Mouse (Mus musculus) liver, embryonic 14.5 days (tissue): ENCODE data around the gene Abhd2. TPM values are rescaled to one million over a fixed set of nuclear protein-coding genes. Genes with fewer than 3 reads are reported as not detected.

Experiments
- ATAC-seq: fragments of 200-750 bp; cut with Nextera tagmentation; 2 replicates; pipeline ENCODE4 v1.8.0; 2017; ENCODE audit warnings: moderate number of reproducible peaks, mild to moderate bottlenecking, moderate library complexity; ENCODE audit not compliant: insufficient read depth
- DNase-seq, 3 experiments: peaks; one replicate each; pipeline ENCODE4 v3.0.0-alpha.2; 2012 to 2013; ENCODE audit warnings: low read depth in 3 of 3, low spot score in 3 of 3
- H3K27ac ChIP-seq: fragments of 300-500 bp; sonication (generic); 2 replicates; pipeline ENCODE4 v1.5.1; 2014; ENCODE audit warnings: moderate library complexity, mild to moderate bottlenecking, control low read depth, inconsistent platforms
- H3K27me3 ChIP-seq: fragments of 300-500 bp; sonication (generic); 2 replicates; pipeline ENCODE4 v1.6.1; 2014; ENCODE audit warnings: mild to moderate bottlenecking, low read length, moderate library complexity; ENCODE audit not compliant: control insufficient read depth, insufficient read depth
- H3K36me3 ChIP-seq: fragments of 300-500 bp; sonication (generic); replicated peaks from 2 replicates; pipeline ENCODE4 v1.6.1; 2014; ENCODE audit warnings: low read depth; ENCODE audit not compliant: control insufficient read depth, insufficient read depth
- H3K4me1 ChIP-seq, 2 experiments: fragments of 200-500 bp in 1 of 2; fragments of 300-500 bp in 1 of 2; sonication (generic) in 1 of 2; replicated peaks; 2 replicates each; pipeline ENCODE4 v1.6.1; 2012 to 2014; ENCODE audit warnings: antibody characterized with exemption in 1 of 2, inconsistent platforms in 1 of 2, low read length in 1 of 2; ENCODE audit not compliant: control insufficient read depth in 2 of 2, insufficient read depth in 2 of 2
- H3K4me2 ChIP-seq: fragments of 300-500 bp; sonication (generic); 2 replicates; pipeline ENCODE4 v1.6.1; 2014; ENCODE audit warnings: low read depth, mild to moderate bottlenecking, control low read depth, moderate library complexity
- H3K4me3 ChIP-seq, 2 experiments: fragments of 200-500 bp in 1 of 2; fragments of 300-500 bp in 1 of 2; sonication (generic) in 1 of 2; 2 replicates each; pipeline ENCODE4 v1.5.1; 2012 to 2014; ENCODE audit warnings: low read depth in 2 of 2, low read length in 2 of 2, mild to moderate bottlenecking in 2 of 2, control low read depth in 1 of 2, inconsistent platforms in 1 of 2, moderate library complexity in 1 of 2; ENCODE audit not compliant: insufficient read depth in 1 of 2
- H3K9ac ChIP-seq: fragments of 300-500 bp; sonication (generic); replicated peaks from 2 replicates; pipeline ENCODE4 v1.6.1; 2014; ENCODE audit warnings: mild to moderate bottlenecking, control low read depth, moderate library complexity
- H3K9me3 ChIP-seq: fragments of 300-500 bp; sonication (generic); 2 replicates; pipeline ENCODE4 v1.6.1; 2016; ENCODE audit warnings: low read length, mixed read lengths; ENCODE audit not compliant: control insufficient read depth
- CTCF ChIP-seq: IDR thresholded peaks from 2 replicates; pipeline ENCODE4 v1.5.1; 2016; ENCODE audit warnings: antibody characterized with exemption, low read depth, control low read depth
- EP300 ChIP-seq: IDR thresholded peaks from 2 replicates; pipeline ENCODE4 v1.6.1; 2016; ENCODE audit warnings: antibody characterized with exemption, low read depth
- WGBS: fragments of 180-500 bp; shearing (Covaris S2); extraction: QIAGEN DNeasy Blood & Tissue Kit; methylation state at CpG from one replicate; pipeline ENCODE4 v1.1.7; 2014; ENCODE audit not compliant: insufficient replicate concordance; 5-methylcytosine and 5-hydroxymethylcytosine counted together
- polyA plus RNA-seq, 2 experiments: library from polyadenylated mRNA; depleted of rRNA in 1 of 2; stranded (reverse) in 1 of 2; unstranded in 1 of 2; fragments of >200 nt; fragmentation: Nextera tagmentation in 1 of 2; extraction: Ambion mirVana in 1 of 2; gene quantifications; 2 replicates each; pipeline versions ENCODE4 v1.2.1 to v1.2.3; 2012 to 2014

Gene Abhd2
- polyA plus RNA-seq, 2 experiments, result 5.6 to 11.4 TPM

- Histone ChIP-seq H3K4me2 (peak overlapping the region; percentile 96), H3K9me3 (no peaks in the 10 kb centered on the region), H3K27me3 (no peaks in the 10 kb centered on the region), H3K36me3 (no peaks in the 10 kb centered on the region), H3K27ac (peak overlapping the region; percentile 88), H3K4me1 (peaks cover 7 to 10% of the 10 kb centered on the region in 2 experiments), H3K4me3 (peak overlapping the region; percentile 76 to 80), H3K9ac (peak overlapping the region; percentile 86)
- 18% methylated on average over 3 of the region's 3 CpGs for WGBS
- TF ChIP-seq CTCF (no peak), EP300 (no peak)
- ATAC-seq (0 out of 2 replicates have a peak, but pooled peaks have one; percentile 2), DNase-seq (peak in 1 of 3 experiments; percentile 11)
These were observed 118.5 kb downstream of the Abhd2 start for GRCm38 (mm10) chr7:79391471-79391870.

- ATAC-seq (peak; percentile 90), DNase-seq (peak; percentile 89 to 90 (median 89))
- Histone ChIP-seq H3K9ac (peak within 1 kb of the TSS; percentile 86), H3K36me3 (no peaks in the 10 kb centered on the region), H3K4me1 (peaks cover 7 to 10% of the 10 kb centered on the region in 2 experiments), H3K27ac (peak within 1 kb of the TSS; percentile 88), H3K9me3 (no peaks in the 10 kb centered on the region), H3K4me3 (peak within 1 kb of the TSS; percentile 76 to 80), H3K4me2 (peak within 1 kb of the TSS; percentile 96), H3K27me3 (no peaks in the 10 kb centered on the region)
- TF ChIP-seq EP300 (no peak; the same call in 1 of the 2 replicates), CTCF (no peak)
- under 1% methylated on average over 44 of the region's 44 CpGs for WGBS
These were observed 119.1 kb downstream of the Abhd2 start, which contains the start of gene Fanci for GRCm38 (mm10) chr7:79391883-79392649. Fanci (plus strand) TSS chr7:79391929.

GRCm38 (mm10) chr7:79392860-79393513 is 120.0 kb downstream of the Abhd2 start:
- Histone ChIP-seq H3K4me2 (peak overlapping the region; percentile 96), H3K36me3 (0 out of 2 replicates have a peak, but pooled peaks cover 3% of the 10 kb centered on the region), H3K27ac (peak overlapping the region; percentile 88), H3K27me3 (no peaks in the 10 kb centered on the region), H3K4me3 (peak overlapping the region; percentile 76 to 80), H3K9me3 (no peaks in the 10 kb centered on the region), H3K4me1 (peaks cover 7 to 10% of the 10 kb centered on the region in 2 experiments), H3K9ac (peak overlapping the region; percentile 86)
- TF ChIP-seq CTCF (peak; percentile 68), EP300 (no peak)
- 34% methylated on average over 9 of the region's 9 CpGs for WGBS
- peak; percentile 69 for ATAC-seq
- DNase-seq, result peak; percentile 67 to 74 (median 68)

GRCm38 (mm10) chr7:79393924-79394323 is 120.9 kb downstream of the Abhd2 start:
- H3K9me3 ChIP-seq, result no peaks in the 10 kb centered on the region
- no peak overlapping the region for H3K9ac ChIP-seq
- no peak for DNase-seq
- H3K27ac ChIP-seq, result no peak overlapping the region
- TF ChIP-seq CTCF, result no peak
- TF ChIP-seq EP300, result no peak
- ATAC-seq, result no peak
- H3K4me2 ChIP-seq, result no peak overlapping the region
- WGBS, result 92% methylated on average over 7 of the region's 7 CpGs
- no peaks in the 10 kb centered on the region for H3K27me3 ChIP-seq
- H3K36me3 ChIP-seq, result 0 out of 2 replicates have a peak, but pooled peaks cover 3% of the 10 kb centered on the region
- no peak overlapping the region for H3K4me3 ChIP-seq
- H3K4me1 ChIP-seq, result peaks cover 7 to 10% of the 10 kb centered on the region in 2 experiments

GRCm38 (mm10) chr7:79394666-79395065 is 121.7 kb downstream of the Abhd2 start:
- H3K36me3 ChIP-seq, result 0 out of 2 replicates have a peak, but pooled peaks cover 3% of the 10 kb centered on the region
- DNase-seq (no peak), ATAC-seq (no peak)
- TF ChIP-seq EP300 (no peak), CTCF (no peak)
- H3K4me1 ChIP-seq, result peaks cover 7 to 10% of the 10 kb centered on the region in 2 experiments
- WGBS, result 77% methylated on average over 7 of the region's 7 CpGs
- H3K27ac ChIP-seq, result no peak overlapping the region
- no peak overlapping the region for H3K4me2 ChIP-seq
- H3K9ac ChIP-seq, result no peak overlapping the region
- no peaks in the 10 kb centered on the region for H3K9me3 ChIP-seq
- no peak overlapping the region for H3K4me3 ChIP-seq
- no peaks in the 10 kb centered on the region for H3K27me3 ChIP-seq
